16 mouse cellular contexts compared by ENCODE assay signal in genomic region chr7:4653351-4653750, GRCm38 (mm10). TPM values are rescaled to one million over a fixed set of nuclear protein-coding genes. Genes with fewer than 3 reads are reported as not detected.
DNase-seq lines count a peak whose midpoint lies in the region; ATAC-seq and TF ChIP-seq lines count a peak whose summit lies in the region.
"Had no signal": no experiment of that assay in that cellular context is flagged by ENCODE, and none has a peak within 500 bp of the region (broad histone marks: within the 10 kb centered on the region; RNA-seq: fewer than 3 reads in every experiment).

No protein-coding gene starts in this region.

- no peak for ATAC-seq in G1E (ENCODE audit: extremely low read depth, insufficient number of reproducible peaks, low FRiP score, poor library complexity, severe bottlenecking)
- no peak for ATAC-seq in limb, embryonic 13.5 days (ENCODE audit: low FRiP score, low read depth)
- peak; percentile 1; the same call in 1 of the 2 replicates for ATAC-seq in megakaryocyte progenitor cell, adult 5-6 weeks (replicated peaks; ENCODE audit: poor library complexity)
- no peak for ATAC-seq in midbrain, embryonic 11.5 days (ENCODE audit: low FRiP score)
- ATAC-seq in heart, embryonic 11.5 days (replicated peaks; ENCODE audit: insufficient number of reproducible peaks, low FRiP score, low TSS enrichment), result no peak
- ATAC-seq: lung, postnatal 0 days; midbrain, embryonic 15.5 days had no signal

- peaks cover 71% of the 10 kb centered on the region for H3K4me1 ChIP-seq in G1E (ENCODE audit: insufficient read depth, low read depth, low read length)
- H3K4me1 ChIP-seq in limb, embryonic 13.5 days, result peaks cover 39% of the 10 kb centered on the region
- H3K4me1 ChIP-seq in midbrain, embryonic 11.5 days (ENCODE audit: control insufficient read depth, insufficient read depth, low read length), result peaks cover 13% of the 10 kb centered on the region
- H3K4me1 ChIP-seq in heart, embryonic 11.5 days (ENCODE audit: control insufficient read depth, insufficient read depth, low read length), result peaks cover 35% of the 10 kb centered on the region

- H3K9me3 ChIP-seq in G1E (replicated peaks), result no peaks in the 10 kb centered on the region
- no peaks in the 10 kb centered on the region for H3K9me3 ChIP-seq in limb, embryonic 13.5 days
- no peaks in the 10 kb centered on the region for H3K9me3 ChIP-seq in midbrain, embryonic 11.5 days (ENCODE audit: control insufficient read depth, low read length)
- no peaks in the 10 kb centered on the region for H3K9me3 ChIP-seq in heart, embryonic 11.5 days (replicated peaks; ENCODE audit: control insufficient read depth, low read length)
- H3K9me3 ChIP-seq: midbrain, embryonic 15.5 days; neural tube, embryonic 15.5 days had no signal

- 62% methylated on average over 5 of the region's 5 CpGs for WGBS in limb, embryonic 13.5 days
- WGBS in midbrain, embryonic 11.5 days, result 86% methylated on average over 5 of the region's 5 CpGs
- 78% methylated on average over 5 of the region's 5 CpGs for WGBS in heart, embryonic 11.5 days (ENCODE audit: insufficient replicate concordance)

- H3K36me3 ChIP-seq in G1E (replicated peaks), result peaks cover 67% of the 10 kb centered on the region
- H3K36me3 ChIP-seq in limb, embryonic 13.5 days, result peaks cover 25% of the 10 kb centered on the region
- H3K36me3 ChIP-seq in midbrain, embryonic 11.5 days (ENCODE audit: control insufficient read depth, insufficient read depth, low read length), result no peaks in the 10 kb centered on the region; the same call in 1 of the 2 replicates
- H3K36me3 ChIP-seq in heart, embryonic 11.5 days (ENCODE audit: control insufficient read depth, insufficient read depth, low read length), result no peaks in the 10 kb centered on the region; the same call in 1 of the 2 replicates
- H3K36me3 ChIP-seq: midbrain, embryonic 15.5 days had no signal

- DNase-seq in left cerebral cortex, adult 2 months (ENCODE audit: extremely low spot score in 1 of 2, low spot score in 2 of 2), result no peak
- no peak for DNase-seq in left cerebral cortex, postnatal 36 days (ENCODE audit: low spot score in 2 of 2)
- DNase-seq in G1E (ENCODE audit: low spot score), result no peak
- no peak for DNase-seq in midbrain, embryonic 11.5 days (ENCODE audit: low spot score, missing footprints)
- no peak for DNase-seq in lung, adult 18-20 months
- DNase-seq: adrenal gland, adult 8-10 months; kidney, adult 18-20 months had no signal

- intact Hi-C loops in left cerebral cortex, adult 2 months (cut with DNase I), result no loop called here
- intact Hi-C loops in left cerebral cortex, postnatal 36 days (cut with DNase I), result no loop called here

- 0 out of 2 replicates have a peak overlapping the region, but pooled peaks have one; percentile 19 for H3K9ac ChIP-seq in limb, embryonic 13.5 days
- no peak overlapping the region for H3K9ac ChIP-seq in midbrain, embryonic 11.5 days (ENCODE audit: low read length)
- H3K9ac ChIP-seq in heart, embryonic 11.5 days (ENCODE audit: low read depth, low read length), result no peak overlapping the region
- H3K9ac ChIP-seq: midbrain, embryonic 15.5 days; neural tube, embryonic 15.5 days had no signal

- no peak overlapping the region for H3K4me2 ChIP-seq in limb, embryonic 13.5 days (replicated peaks)
- H3K4me2 ChIP-seq in midbrain, embryonic 11.5 days, result no peak overlapping the region
- H3K4me2 ChIP-seq in heart, embryonic 11.5 days, result no peak overlapping the region
- H3K4me2 ChIP-seq: midbrain, embryonic 15.5 days; neural tube, embryonic 15.5 days had no signal

- H3K27ac ChIP-seq in left cerebral cortex, adult 2 months, result peak overlapping the region; percentile 55
- no peak overlapping the region for H3K27ac ChIP-seq in limb, embryonic 13.5 days
- H3K27ac ChIP-seq in midbrain, embryonic 11.5 days (ENCODE audit: low read depth, low read length), result no peak overlapping the region
- H3K27ac ChIP-seq in heart, embryonic 11.5 days (ENCODE audit: low read depth, low read length), result no peak overlapping the region
- H3K27ac ChIP-seq: midbrain, embryonic 15.5 days; neural tube, embryonic 15.5 days had no signal

- no peak for TF ChIP-seq CTCF in left cerebral cortex, adult 2 months (IDR thresholded peaks at IDR 0.05)
- no peak for TF ChIP-seq CTCF in G1E (IDR thresholded peaks at IDR 0.05; ENCODE audit: low read depth, low read length)

- no peak overlapping the region for H3K4me3 ChIP-seq in left cerebral cortex, adult 2 months
- H3K4me3 ChIP-seq in G1E (ENCODE audit: low read depth, low read length), result peak overlapping the region; percentile 56; the same call in 1 of the 2 replicates
- no peak overlapping the region for H3K4me3 ChIP-seq in limb, embryonic 13.5 days
- no peak overlapping the region for H3K4me3 ChIP-seq in midbrain, embryonic 11.5 days (ENCODE audit: low read depth, low read length)
- no peak overlapping the region for H3K4me3 ChIP-seq in heart, embryonic 11.5 days (ENCODE audit: low read depth, low read length)
- H3K4me3 ChIP-seq: erythroblast, embryonic 14.5 days; heart, adult 2 months; midbrain, embryonic 15.5 days; neural tube, embryonic 15.5 days had no signal

- no peaks in the 10 kb centered on the region for H3K27me3 ChIP-seq in G1E (ENCODE audit: insufficient read depth, low read length)
- H3K27me3 ChIP-seq in limb, embryonic 13.5 days, result no peaks in the 10 kb centered on the region
- no peaks in the 10 kb centered on the region for H3K27me3 ChIP-seq in midbrain, embryonic 11.5 days (ENCODE audit: control insufficient read depth, insufficient read depth, low read length)
- H3K27me3 ChIP-seq in heart, embryonic 11.5 days (ENCODE audit: control insufficient read depth, insufficient read depth, low read length), result no peaks in the 10 kb centered on the region
- H3K27me3 ChIP-seq: midbrain, embryonic 15.5 days; neural tube, embryonic 15.5 days had no signal

RNA-seq across cellular contexts. Expression of gene Ppp6r1, which starts 5.5 kb away (rescaled TPM):
- 100 to 1,000 TPM; 144 to 151 TPM for total RNA-seq in left cerebral cortex, adult 2 months (2021)
- total RNA-seq in left cerebral cortex, postnatal 36 days (2021), result 100 to 1,000 TPM; 138 to 145 TPM
- total RNA-seq in G1E (2014; fragmentation: Nextera tagmentation) (97.4 and 108 TPM in 2 replicates), G1E (2017) (90.5 and 90.7 TPM in 2 replicates)
- 208 and 223 TPM in 2 replicates for polyA plus RNA-seq in G1E (2012)
- 9.0 and 9.9 TPM in 2 replicates for polyA plus RNA-seq in limb, embryonic 13.5 days (2015; fragmentation: Nextera tagmentation; extraction: Ambion mirVana)
- total RNA-seq in megakaryocyte progenitor cell, adult 5-6 weeks (2015), result 99.0 and 102 TPM in 2 replicates
- 124 and 144 TPM in 2 replicates for total RNA-seq in megakaryocyte progenitor cell, adult 5-6 weeks (2017)
- 4.4 and 6.1 TPM in 2 replicates for polyA plus RNA-seq in midbrain, embryonic 11.5 days (2014; fragmentation: Nextera tagmentation; extraction: Ambion mirVana)
- 3.2 and 7.0 TPM in 2 replicates for polyA plus RNA-seq in heart, embryonic 11.5 days (2014; fragmentation: Nextera tagmentation; extraction: Ambion mirVana)

RNA-seq across cellular contexts. Expression of gene Tmem86b, which starts 22.1 kb away (rescaled TPM):
- 10 to 100 TPM; 15.4 to 20.8 TPM for total RNA-seq in left cerebral cortex, adult 2 months (2021)
- total RNA-seq in left cerebral cortex, postnatal 36 days (2021), result 10 to 100 TPM; 10.0 to 16.8 TPM
- total RNA-seq in G1E (2014; fragmentation: Nextera tagmentation) (10.3 and 40.0 TPM in 2 replicates), G1E (2017) (9.3 and 10.4 TPM in 2 replicates)
- polyA plus RNA-seq in G1E (2012), result 3.8 and 4.8 TPM in 2 replicates
- 1.2 and 1.3 TPM in 2 replicates for polyA plus RNA-seq in limb, embryonic 13.5 days (2015; fragmentation: Nextera tagmentation; extraction: Ambion mirVana)
- 6.7 and 8.9 TPM in 2 replicates for total RNA-seq in megakaryocyte progenitor cell, adult 5-6 weeks (2015)
- 15.2 and 22.4 TPM in 2 replicates for total RNA-seq in megakaryocyte progenitor cell, adult 5-6 weeks (2017)
- 2.4 and 3.6 TPM in 2 replicates for polyA plus RNA-seq in midbrain, embryonic 11.5 days (2014; fragmentation: Nextera tagmentation; extraction: Ambion mirVana)
- polyA plus RNA-seq in heart, embryonic 11.5 days (2014; fragmentation: Nextera tagmentation; extraction: Ambion mirVana), result 3.8 and 4.6 TPM in 2 replicates

RNA-seq across cellular contexts. Expression of gene Hspbp1, which starts 31.5 kb away (rescaled TPM):
- 100 to 1,000 TPM in 1 of 2 experiments, 10 to 100 TPM in 1; 99.9 to 102 TPM for total RNA-seq in left cerebral cortex, adult 2 months (2021)
- total RNA-seq in left cerebral cortex, postnatal 36 days (2021), result 100 to 1,000 TPM; 100 to 106 TPM
- total RNA-seq in G1E (2014; fragmentation: Nextera tagmentation) (55.3 and 67.8 TPM in 2 replicates), G1E (2017) (26.5 and 30.6 TPM in 2 replicates)
- polyA plus RNA-seq in G1E (2012), result 124 and 152 TPM in 2 replicates
- polyA plus RNA-seq in limb, embryonic 13.5 days (2015; fragmentation: Nextera tagmentation; extraction: Ambion mirVana), result 93.6 and 95.4 TPM in 2 replicates
- 48.1 and 52.5 TPM in 2 replicates for total RNA-seq in megakaryocyte progenitor cell, adult 5-6 weeks (2015)
- total RNA-seq in megakaryocyte progenitor cell, adult 5-6 weeks (2017), result 20.2 and 26.2 TPM in 2 replicates
- polyA plus RNA-seq in midbrain, embryonic 11.5 days (2014; fragmentation: Nextera tagmentation; extraction: Ambion mirVana), result 111 and 113 TPM in 2 replicates
- polyA plus RNA-seq in heart, embryonic 11.5 days (2014; fragmentation: Nextera tagmentation; extraction: Ambion mirVana), result 81.5 and 83.7 TPM in 2 replicates

RNA-seq across cellular contexts. Expression of gene Brsk1, which starts 37.1 kb away (rescaled TPM):
- 100 to 1,000 TPM; 425 to 440 TPM for total RNA-seq in left cerebral cortex, adult 2 months (2021)
- total RNA-seq in left cerebral cortex, postnatal 36 days (2021), result 100 to 1,000 TPM; 398 to 475 TPM
- total RNA-seq in G1E (2014; fragmentation: Nextera tagmentation), result not detected in 2 replicates
- 0.44 TPM in 1 of 2 replicates, not detected in the other for total RNA-seq in G1E (2017)
- not detected in 2 replicates for polyA plus RNA-seq in G1E (2012)
- 2.2 and 2.3 TPM in 2 replicates for polyA plus RNA-seq in limb, embryonic 13.5 days (2015; fragmentation: Nextera tagmentation; extraction: Ambion mirVana)
- 0.44 TPM in 1 of 2 replicates, not detected in the other for total RNA-seq in megakaryocyte progenitor cell, adult 5-6 weeks (2015)
- not detected in 2 replicates for total RNA-seq in megakaryocyte progenitor cell, adult 5-6 weeks (2017)
- 2.3 and 3.2 TPM in 2 replicates for polyA plus RNA-seq in midbrain, embryonic 11.5 days (2014; fragmentation: Nextera tagmentation; extraction: Ambion mirVana)
- polyA plus RNA-seq in heart, embryonic 11.5 days (2014; fragmentation: Nextera tagmentation; extraction: Ambion mirVana), result 1.7 TPM in 2 replicates

RNA-seq across cellular contexts. Expression of gene Ptprh, which starts 49.5 kb away (rescaled TPM):
- under 1 TPM; 0.35 to 0.43 TPM for total RNA-seq in left cerebral cortex, adult 2 months (2021)
- under 1 TPM; 0.84 to 0.95 TPM for total RNA-seq in left cerebral cortex, postnatal 36 days (2021)
- total RNA-seq in G1E (2014; fragmentation: Nextera tagmentation) (not detected in 2 replicates), G1E (2017) (0.05 and 0.06 TPM in 2 replicates)
- polyA plus RNA-seq in G1E (2012), result not detected in 2 replicates
- polyA plus RNA-seq in limb, embryonic 13.5 days (2015; fragmentation: Nextera tagmentation; extraction: Ambion mirVana), result not detected in 2 replicates
- total RNA-seq in megakaryocyte progenitor cell, adult 5-6 weeks (2015), result not detected in 2 replicates
- total RNA-seq in megakaryocyte progenitor cell, adult 5-6 weeks (2017), result not detected in 2 replicates
- not detected in 2 replicates for polyA plus RNA-seq in midbrain, embryonic 11.5 days (2014; fragmentation: Nextera tagmentation; extraction: Ambion mirVana)
- not detected in 2 replicates for polyA plus RNA-seq in heart, embryonic 11.5 days (2014; fragmentation: Nextera tagmentation; extraction: Ambion mirVana)
- total RNA-seq: adrenal gland, adult 8-10 months; heart, adult 2 months had no signal
- polyA plus RNA-seq: erythroblast, embryonic 14.5 days; hindbrain, embryonic 11.5 days; lung, postnatal 0 days had no signal
